Mouse (Mus musculus) right cerebral cortex, postnatal 10 days (tissue): ENCODE results near the gene Pde4d.

Experiments used
- DNase-seq, 2 experiments: peaks; one replicate each; pipeline ENCODE4 v3.0.0; 2021; ENCODE audit warnings: low spot score in 2 of 2

Gene Pde4d

GRCm38 (mm10) chr13:109231848-109232460 lies 782.2 kb downstream of the Pde4d start:
- no peak for DNase-seq

GRCm38 (mm10) chr13:109232531-109232930 lies 782.8 kb downstream of the Pde4d start:
- no peak for DNase-seq

GRCm38 (mm10) chr13:109233911-109234613 lies 784.3 kb downstream of the Pde4d start:
- no peak for DNase-seq

- peak; percentile 49 to 59 for DNase-seq
Measured at GRCm38 (mm10) chr13:109236047-109236446, 786.3 kb downstream of the Pde4d start.

GRCm38 (mm10) chr13:109238670-109239069 lies 788.9 kb downstream of the Pde4d start:
- DNase-seq, result no peak

GRCm38 (mm10) chr13:109239296-109239695 lies 789.5 kb downstream of the Pde4d start:
- peak; percentile 51 to 67 for DNase-seq

GRCm38 (mm10) chr13:109242456-109243050 lies 792.8 kb downstream of the Pde4d start:
- no peak for DNase-seq

- no peak for DNase-seq
Measured at GRCm38 (mm10) chr13:109243160-109243559, 793.4 kb downstream of the Pde4d start.

- DNase-seq, result peak in 1 of 2 experiments; percentile 11
Measured at GRCm38 (mm10) chr13:109247061-109247460, 797.3 kb downstream of the Pde4d start.

- no peak for DNase-seq
Measured at GRCm38 (mm10) chr13:109249315-109249714, 799.6 kb downstream of the Pde4d start.

- no peak for DNase-seq
Measured at GRCm38 (mm10) chr13:109255634-109256033, 805.9 kb downstream of the Pde4d start.

- DNase-seq, result peak; percentile 64 to 66
Measured at GRCm38 (mm10) chr13:109260220-109260795, 810.6 kb downstream of the Pde4d start.

- peak in 1 of 2 experiments; percentile 36 for DNase-seq
Measured at GRCm38 (mm10) chr13:109260796-109261516, 811.2 kb downstream of the Pde4d start.

GRCm38 (mm10) chr13:109261642-109262220 lies 812.0 kb downstream of the Pde4d start:
- no peak for DNase-seq

GRCm38 (mm10) chr13:109262501-109262900 lies 812.8 kb downstream of the Pde4d start:
- no peak for DNase-seq

- no peak for DNase-seq
Measured at GRCm38 (mm10) chr13:109263833-109264232, 814.1 kb downstream of the Pde4d start.

GRCm38 (mm10) chr13:109268253-109268652 lies 818.5 kb downstream of the Pde4d start:
- DNase-seq, result peak; percentile 31 to 53

GRCm38 (mm10) chr13:109268659-109269322 lies 819.0 kb downstream of the Pde4d start:
- no peak for DNase-seq

GRCm38 (mm10) chr13:109274869-109275268 lies 825.1 kb downstream of the Pde4d start:
- DNase-seq, result no peak

- no peak for DNase-seq
Measured at GRCm38 (mm10) chr13:109277792-109278191, 828.0 kb downstream of the Pde4d start.

- peak in 1 of 2 experiments; percentile 47 for DNase-seq
Measured at GRCm38 (mm10) chr13:109278504-109278912, 828.8 kb downstream of the Pde4d start.
